Mouse (Mus musculus): ENCODE results near the gene Efna2.

- TF ChIP-seq CTCF (IDR thresholded peaks at IDR 0.05; ENCODE audit: extremely low read depth, insufficient read depth, insufficient read length, insufficient replicate concordance) = no peak
- TF ChIP-seq POLR2A (IDR thresholded peaks at IDR 0.05; ENCODE audit: low read depth, low read length) = no peak
Observed at GRCm38 (mm10) chr10:80153713-80154112, 25.6 kb upstream of the Efna2 start.

Measured in spleen, adult 2 months (tissue).